Mouse (Mus musculus): ENCODE results near the gene Gm21985. TPM values are rescaled to one million over a fixed set of nuclear protein-coding genes. Genes with fewer than 3 reads are reported as not detected.
A peak's percentile ranks its signal among the peaks of the same experiment; 100 is the strongest.
"Not testable (repeated sequence)": the region's sequence is repeated elsewhere in the genome, so short reads cannot be mapped to it uniquely, and the experiment has no call there.

Gm21985 gene
- total RNA-seq, 4 experiments from 2014 or later, result 1.9 to 4.3 (median 2.9) TPM

- DNase-seq (ENCODE audit: low spot score in 2 of 2), result no peak
Observed at GRCm38 (mm10) chr2:112264364-112264763, 1.8 kb upstream of the Gm21985 start.

- DNase-seq (ENCODE audit: low spot score in 2 of 2), result peak; percentile 79 to 88
Observed at GRCm38 (mm10) chr2:112265448-112266241, 469 bp upstream of the Gm21985 start, which contains the start of gene Slc12a6. Slc12a6 (plus strand) TSS chr2:112265825.

GRCm38 (mm10) chr2:112266780-112267179 lies 666 bp downstream of the Gm21985 start:
- DNase-seq (ENCODE audit: low spot score in 2 of 2), result no peak

- no peak for DNase-seq (ENCODE audit: low spot score in 2 of 2)
Observed at GRCm38 (mm10) chr2:112267547-112268269, 1.6 kb downstream of the Gm21985 start.

GRCm38 (mm10) chr2:112270011-112270410 lies 3.9 kb downstream of the Gm21985 start:
- DNase-seq (ENCODE audit: low spot score in 2 of 2), result no peak

- DNase-seq (ENCODE audit: low spot score in 2 of 2), result no peak
Observed at GRCm38 (mm10) chr2:112272909-112273308, 6.8 kb downstream of the Gm21985 start.

GRCm38 (mm10) chr2:112273474-112273873 lies 7.4 kb downstream of the Gm21985 start:
- DNase-seq (ENCODE audit: low spot score in 2 of 2), result no peak

- DNase-seq (ENCODE audit: low spot score in 2 of 2), result no peak
Observed at GRCm38 (mm10) chr2:112276870-112277269, 10.8 kb downstream of the Gm21985 start.

- DNase-seq (ENCODE audit: low spot score in 2 of 2), result no peak
Observed at GRCm38 (mm10) chr2:112282846-112283245, 16.7 kb downstream of the Gm21985 start.

GRCm38 (mm10) chr2:112284363-112285030 lies 18.4 kb downstream of the Gm21985 start:
- no peak for DNase-seq (ENCODE audit: low spot score in 2 of 2)

GRCm38 (mm10) chr2:112285031-112285390 lies 18.9 kb downstream of the Gm21985 start:
- no peak for DNase-seq (ENCODE audit: low spot score in 2 of 2)

- not testable (repeated sequence) for DNase-seq (ENCODE audit: low spot score in 2 of 2)
Observed at GRCm38 (mm10) chr2:112286062-112286461, 19.9 kb downstream of the Gm21985 start.

- DNase-seq (ENCODE audit: low spot score in 2 of 2), result no peak
Observed at GRCm38 (mm10) chr2:112287059-112287458, 20.9 kb downstream of the Gm21985 start.

GRCm38 (mm10) chr2:112289507-112289906 lies 23.4 kb downstream of the Gm21985 start:
- no peak for DNase-seq (ENCODE audit: low spot score in 2 of 2)

- no peak for DNase-seq (ENCODE audit: low spot score in 2 of 2)
Observed at GRCm38 (mm10) chr2:112292823-112293222, 26.7 kb downstream of the Gm21985 start.

GRCm38 (mm10) chr2:112296211-112296610 lies 30.1 kb downstream of the Gm21985 start:
- DNase-seq (ENCODE audit: low spot score in 2 of 2), result no peak

- DNase-seq (ENCODE audit: low spot score in 2 of 2), result no peak
Observed at GRCm38 (mm10) chr2:112298221-112298620, 32.1 kb downstream of the Gm21985 start.

- DNase-seq (ENCODE audit: low spot score in 2 of 2), result no peak
Observed at GRCm38 (mm10) chr2:112308671-112309070, 42.6 kb downstream of the Gm21985 start.

GRCm38 (mm10) chr2:112309161-112309600 lies 43.1 kb downstream of the Gm21985 start:
- DNase-seq (ENCODE audit: low spot score in 2 of 2), result no peak

- no peak for DNase-seq (ENCODE audit: low spot score in 2 of 2)
Observed at GRCm38 (mm10) chr2:112315638-112316037, 49.5 kb downstream of the Gm21985 start.

GRCm38 (mm10) chr2:112318227-112318626 lies 52.1 kb downstream of the Gm21985 start:
- DNase-seq (ENCODE audit: low spot score in 2 of 2), result no peak

- no peak for DNase-seq (ENCODE audit: low spot score in 2 of 2)
Observed at GRCm38 (mm10) chr2:112318905-112319304, 52.8 kb downstream of the Gm21985 start.
